Mouse (Mus musculus) neural tube, embryonic 11.5 days (tissue): ENCODE data around the gene Agap1. TPM values are rescaled to one million over a fixed set of nuclear protein-coding genes. Genes with fewer than 3 reads are reported as not detected.

ENCODE experiments used
- ATAC-seq: fragments of 200-750 bp; cut with Nextera tagmentation; 2 replicates; pipeline ENCODE4 v1.8.0; 2017; ENCODE audit warnings: moderate number of reproducible peaks, mild to moderate bottlenecking, moderate TSS enrichment, moderate library complexity; ENCODE audit not compliant: insufficient read depth, low FRiP score, low TSS enrichment
- DNase-seq: peaks from one replicate; pipeline ENCODE4 v3.0.0-alpha.2; 2015; ENCODE audit warnings: low spot score
- H3K27ac ChIP-seq: fragments of 300-500 bp; sonication (generic); 2 replicates; pipeline ENCODE4 v1.5.1; 2014; ENCODE audit warnings: low read depth, mild to moderate bottlenecking, low read length
- H3K27me3 ChIP-seq: fragments of 300-500 bp; sonication (generic); 2 replicates; pipeline ENCODE4 v1.6.1; 2014; ENCODE audit warnings: mild to moderate bottlenecking, low read length, mixed read lengths; ENCODE audit not compliant: control insufficient read depth, insufficient read depth
- H3K36me3 ChIP-seq: fragments of 300-500 bp; sonication (generic); 2 replicates; pipeline ENCODE4 v1.6.1; 2014; ENCODE audit warnings: mild to moderate bottlenecking, low read length, moderate library complexity, mixed read lengths; ENCODE audit not compliant: control insufficient read depth, insufficient read depth
- H3K4me1 ChIP-seq: fragments of 300-500 bp; sonication (generic); 2 replicates; pipeline ENCODE4 v1.6.1; 2014; ENCODE audit warnings: low read length, mixed read lengths; ENCODE audit not compliant: control insufficient read depth, insufficient read depth
- H3K4me2 ChIP-seq: fragments of 300-500 bp; sonication (generic); 2 replicates; pipeline ENCODE4 v1.6.1; 2014; ENCODE audit warnings: low read depth, mild to moderate bottlenecking, moderate library complexity
- H3K4me3 ChIP-seq: fragments of 300-500 bp; sonication (generic); 2 replicates; pipeline ENCODE4 v1.5.1; 2014; ENCODE audit warnings: low read depth, low read length
- H3K9ac ChIP-seq: fragments of 300-500 bp; sonication (generic); 2 replicates; pipeline ENCODE4 v1.6.1; 2014; ENCODE audit warnings: mild to moderate bottlenecking, low read length
- H3K9me3 ChIP-seq: fragments of 300-500 bp; sonication (generic); 2 replicates; pipeline ENCODE4 v1.6.1; 2016; ENCODE audit warnings: low read length; ENCODE audit not compliant: control insufficient read depth
- WGBS: fragments of 180-500 bp; shearing (Covaris S2); extraction: QIAGEN DNeasy Blood & Tissue Kit; methylation state at CpG from one replicate; pipeline ENCODE4 v1.1.7; 2014; 5-methylcytosine and 5-hydroxymethylcytosine counted together
- polyA plus RNA-seq: library from polyadenylated mRNA; unstranded; fragments of >200 nt; fragmentation: Nextera tagmentation; extraction: Ambion mirVana; gene quantifications from 2 replicates; pipeline ENCODE4 v1.2.1, GENCODE M21; 2014

The Agap1 gene
- polyA plus RNA-seq, 1 experiment from 2014 or later = 31.1 TPM

- ATAC-seq (no peak), DNase-seq (no peak)
- H3K9ac ChIP-seq = peak overlapping the region; percentile 86
- 36% methylated on average over 6 of the region's 6 CpGs for WGBS
- peaks cover 3% of the 10 kb centered on the region; the same call in 1 of the 2 replicates for H3K9me3 ChIP-seq
- H3K27ac ChIP-seq = no peak overlapping the region
- peaks cover 3% of the 10 kb centered on the region; the same call in 1 of the 2 replicates for H3K36me3 ChIP-seq
- H3K4me2 ChIP-seq = peak overlapping the region; percentile 95
- H3K27me3 ChIP-seq = no peaks in the 10 kb centered on the region
- peaks cover 17% of the 10 kb centered on the region for H3K4me1 ChIP-seq
- H3K4me3 ChIP-seq = no peak overlapping the region
Observed at GRCm38 (mm10) chr1:89453666-89454065, 940 bp upstream of the Agap1 start.

- Histone ChIP-seq H3K27ac (0 out of 2 replicates have a peak overlapping the region, but pooled peaks have one; percentile 27), H3K9ac (peak overlapping the region; percentile 86), H3K4me3 (peak overlapping the region; percentile 77), H3K36me3 (peaks cover 3% of the 10 kb centered on the region; the same call in 1 of the 2 replicates), H3K27me3 (no peaks in the 10 kb centered on the region), H3K4me2 (peak overlapping the region; percentile 95), H3K4me1 (peaks cover 22% of the 10 kb centered on the region), H3K9me3 (peaks cover 4% of the 10 kb centered on the region; the same call in 1 of the 2 replicates)
- DNase-seq (peak; percentile 69), ATAC-seq (0 out of 2 replicates have a peak, but pooled peaks have one; percentile 6)
- under 1% methylated on average over 51 of the region's 51 CpGs for WGBS
Observed at GRCm38 (mm10) chr1:89455421-89456091, 950 bp downstream of the Agap1 start.

DNA sequence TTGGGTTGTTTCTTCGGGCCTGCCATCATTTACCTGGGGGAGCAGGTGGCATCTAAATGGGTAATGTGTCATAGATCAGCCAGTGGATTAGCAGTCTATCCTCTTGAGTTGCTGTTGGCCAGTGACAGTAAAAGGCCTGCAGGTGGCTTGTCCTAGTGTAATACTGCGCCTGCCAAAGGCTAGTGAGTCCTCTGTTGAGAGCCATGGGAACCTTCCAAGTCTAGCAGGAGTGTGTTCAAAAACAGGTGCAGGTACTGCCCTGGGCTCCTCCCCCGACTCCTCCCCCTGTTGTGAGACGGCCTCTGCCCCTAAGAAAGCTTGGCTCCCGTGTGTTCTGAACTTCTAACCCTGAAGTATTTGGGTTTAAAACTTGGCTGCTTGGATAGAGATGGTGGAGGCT, 1.9 kb downstream of the Agap1 start:
- H3K4me2 ChIP-seq = peak overlapping the region; percentile 95
- H3K4me1 ChIP-seq = peaks cover 22% of the 10 kb centered on the region
- no peak overlapping the region for H3K27ac ChIP-seq
- H3K36me3 ChIP-seq = peaks cover 3% of the 10 kb centered on the region; the same call in 1 of the 2 replicates
- DNase-seq = no peak
- no peaks in the 10 kb centered on the region for H3K27me3 ChIP-seq
- WGBS = 21% methylated on average over 5 of the region's 5 CpGs
- H3K9me3 ChIP-seq = peaks cover 4% of the 10 kb centered on the region; the same call in 1 of the 2 replicates
- peak overlapping the region; percentile 77 for H3K4me3 ChIP-seq
- H3K9ac ChIP-seq = peak overlapping the region; percentile 86
- no peak for ATAC-seq

DNA sequence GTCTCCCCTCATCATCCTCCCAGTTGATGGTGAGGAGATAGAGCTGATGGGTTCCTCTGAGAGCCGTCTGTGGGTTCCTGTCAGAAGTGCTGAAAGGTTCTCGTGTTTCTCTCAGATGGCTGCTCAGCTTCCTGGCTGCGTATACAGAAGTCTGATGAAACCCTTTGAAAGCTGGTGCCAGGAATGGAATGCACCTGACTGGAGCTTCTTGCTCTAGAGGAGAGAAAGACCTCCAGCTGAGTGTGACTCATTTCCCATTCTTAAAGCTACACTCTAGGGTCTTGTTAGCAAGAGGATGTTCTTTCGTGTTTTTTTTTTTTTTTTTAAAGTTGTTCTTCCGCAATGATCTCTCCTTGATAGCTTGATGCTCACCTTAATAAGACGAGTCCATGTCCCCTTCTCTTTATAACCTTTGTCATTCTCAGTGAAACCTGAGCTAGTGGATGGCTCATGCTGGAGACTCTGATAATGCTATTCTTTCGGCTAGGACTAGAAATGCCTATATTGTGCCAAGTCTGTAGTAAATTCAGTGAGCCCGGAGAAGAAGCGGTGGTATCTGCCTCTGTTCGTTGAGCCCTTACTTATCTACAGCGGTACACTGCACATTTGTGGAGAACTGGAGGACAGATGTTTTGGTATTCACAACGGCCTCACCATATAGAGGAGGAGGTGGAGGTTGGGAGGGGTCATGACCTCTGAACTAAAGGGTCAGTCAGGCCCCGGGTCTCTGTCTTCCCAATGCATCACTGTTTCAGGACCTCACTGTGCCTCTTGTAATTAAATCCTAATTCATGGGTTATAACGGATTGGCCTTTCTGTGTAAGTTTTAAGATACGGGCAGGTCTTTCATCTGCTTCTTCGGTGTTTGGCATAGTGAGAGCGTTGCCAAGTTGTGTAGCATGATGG, 2.8 kb downstream of the Agap1 start:
- no peak for ATAC-seq
- Histone ChIP-seq H3K4me2 (peak overlapping the region; percentile 95), H3K4me3 (no peak overlapping the region), H3K36me3 (peaks cover 3% of the 10 kb centered on the region; the same call in 1 of the 2 replicates), H3K4me1 (peaks cover 22% of the 10 kb centered on the region), H3K9me3 (peaks cover 4% of the 10 kb centered on the region; the same call in 1 of the 2 replicates), H3K9ac (no peak overlapping the region), H3K27me3 (no peaks in the 10 kb centered on the region), H3K27ac (no peak overlapping the region)
- no peak for DNase-seq
- 54% methylated on average over 17 of the region's 17 CpGs for WGBS

- 78% methylated on average over 5 of the region's 5 CpGs for WGBS
- Histone ChIP-seq H3K4me2 (no peak overlapping the region), H3K9me3 (peaks cover 6% of the 10 kb centered on the region; the same call in 1 of the 2 replicates), H3K4me1 (peaks cover 25% of the 10 kb centered on the region), H3K36me3 (peaks cover 3% of the 10 kb centered on the region; the same call in 1 of the 2 replicates), H3K9ac (no peak overlapping the region), H3K27me3 (no peaks in the 10 kb centered on the region), H3K4me3 (no peak overlapping the region), H3K27ac (no peak overlapping the region)
- ATAC-seq (no peak), DNase-seq (no peak)
Observed at GRCm38 (mm10) chr1:89461881-89462280, 7.3 kb downstream of the Agap1 start.

GRCm38 (mm10) chr1:89463138-89463537, 8.5 kb downstream of the Agap1 start:
- WGBS = 53% methylated on average over 8 of the region's 8 CpGs
- no peak overlapping the region for H3K4me2 ChIP-seq
- H3K4me1 ChIP-seq = peaks cover 36% of the 10 kb centered on the region
- no peak for DNase-seq
- H3K27ac ChIP-seq = no peak overlapping the region
- H3K9me3 ChIP-seq = peaks cover 6% of the 10 kb centered on the region; the same call in 1 of the 2 replicates
- no peaks in the 10 kb centered on the region for H3K27me3 ChIP-seq
- peaks cover under 1% of the 10 kb centered on the region; the same call in 1 of the 2 replicates for H3K36me3 ChIP-seq
- H3K9ac ChIP-seq = no peak overlapping the region
- H3K4me3 ChIP-seq = no peak overlapping the region
- ATAC-seq = no peak

- Histone ChIP-seq H3K9ac (no peak overlapping the region), H3K27me3 (no peaks in the 10 kb centered on the region), H3K27ac (no peak overlapping the region), H3K36me3 (no peaks in the 10 kb centered on the region; the same call in 1 of the 2 replicates), H3K9me3 (peaks cover 2% of the 10 kb centered on the region; the same call in 1 of the 2 replicates), H3K4me2 (no peak overlapping the region), H3K4me3 (no peak overlapping the region), H3K4me1 (peaks cover 42% of the 10 kb centered on the region)
- ATAC-seq (no peak), DNase-seq (no peak)
- 14% methylated on average over 5 of the region's 5 CpGs for WGBS
Observed at GRCm38 (mm10) chr1:89465417-89466002, 10.9 kb downstream of the Agap1 start.
